Mouse (Mus musculus): ENCODE measurements around the gene Clca3a1. TPM values are rescaled to one million over a fixed set of nuclear protein-coding genes. Genes with fewer than 3 reads are reported as not detected.

Gene Clca3a1
- total RNA-seq, 2 experiments from 2014 or later, result 0.60 to 0.72 TPM

DNA sequence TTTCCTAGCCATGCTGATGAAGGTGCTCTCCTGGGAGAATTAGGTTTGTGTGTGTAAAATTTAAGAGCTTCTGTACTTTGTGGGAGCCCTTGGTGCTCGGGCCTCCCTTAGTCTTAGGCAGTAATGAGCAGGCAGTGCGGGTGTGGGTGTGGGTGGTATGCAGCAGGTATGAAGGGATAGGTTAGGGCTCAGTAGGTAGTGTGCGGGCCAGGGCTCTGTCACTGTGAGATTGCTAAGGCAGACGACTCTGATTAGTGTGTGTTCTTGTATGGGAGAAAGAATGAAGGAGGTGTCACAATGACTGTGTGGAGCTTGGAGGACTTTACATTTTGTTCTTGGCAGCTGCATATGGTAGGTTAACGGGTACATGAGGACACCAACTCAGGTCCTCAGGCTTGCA, 74.6 kb downstream of the Clca3a1 start:
- DNase-seq (ENCODE audit: low spot score in 2 of 2), result no peak

DNA sequence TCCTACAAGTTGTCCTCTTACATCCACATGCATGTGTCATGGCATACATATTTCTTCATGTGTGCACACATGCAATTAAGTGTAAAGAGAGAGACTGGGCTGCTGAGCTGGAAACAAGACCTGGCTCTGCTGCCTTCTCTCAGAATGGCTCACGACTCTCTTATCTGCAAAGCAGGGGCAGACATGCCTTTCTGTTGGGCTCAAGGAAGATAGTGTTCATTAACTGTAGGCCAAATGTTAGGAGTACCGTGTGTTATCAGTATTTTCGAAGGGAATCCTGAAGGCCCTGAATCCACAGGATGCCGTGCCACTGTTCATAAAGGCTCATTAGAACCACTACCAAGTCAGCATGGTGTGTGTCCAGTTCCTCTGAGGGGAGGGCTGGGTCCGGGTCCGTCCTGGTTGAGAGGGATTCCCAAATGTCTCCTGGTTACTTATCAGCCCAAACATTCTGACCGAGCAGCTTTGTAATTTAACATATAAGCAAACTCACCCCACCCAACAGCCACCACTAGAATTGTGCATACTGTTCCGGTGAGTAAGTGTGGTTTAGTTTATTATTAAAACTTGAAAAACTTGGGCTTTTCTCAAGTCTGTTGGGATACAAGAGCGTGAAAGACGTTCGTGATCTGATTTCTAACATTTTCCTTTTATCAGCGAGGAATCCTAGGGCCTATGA, 77.5 kb downstream of the Clca3a1 start:
- no peak for DNase-seq (ENCODE audit: low spot score in 2 of 2)

DNA sequence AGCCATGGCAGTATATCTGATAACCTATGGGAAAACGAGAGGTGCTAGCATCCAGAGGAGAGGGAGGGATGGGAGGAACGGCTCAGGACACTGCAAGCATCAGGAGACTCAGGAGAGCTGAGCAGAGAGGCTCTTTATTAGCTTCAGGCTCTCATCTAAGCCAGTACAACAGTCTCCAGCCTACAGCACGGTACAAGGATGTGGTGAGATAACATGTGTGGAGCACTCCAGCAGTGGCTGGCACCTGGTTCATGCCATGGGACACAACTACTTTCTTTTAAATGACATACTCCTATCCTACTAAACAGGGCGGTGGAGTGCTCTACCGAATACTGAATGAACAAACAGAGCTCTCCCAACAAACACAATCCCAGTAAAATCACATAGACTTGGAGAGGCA, 79.2 kb downstream of the Clca3a1 start:
- DNase-seq (ENCODE audit: low spot score in 2 of 2), result no peak

DNA sequence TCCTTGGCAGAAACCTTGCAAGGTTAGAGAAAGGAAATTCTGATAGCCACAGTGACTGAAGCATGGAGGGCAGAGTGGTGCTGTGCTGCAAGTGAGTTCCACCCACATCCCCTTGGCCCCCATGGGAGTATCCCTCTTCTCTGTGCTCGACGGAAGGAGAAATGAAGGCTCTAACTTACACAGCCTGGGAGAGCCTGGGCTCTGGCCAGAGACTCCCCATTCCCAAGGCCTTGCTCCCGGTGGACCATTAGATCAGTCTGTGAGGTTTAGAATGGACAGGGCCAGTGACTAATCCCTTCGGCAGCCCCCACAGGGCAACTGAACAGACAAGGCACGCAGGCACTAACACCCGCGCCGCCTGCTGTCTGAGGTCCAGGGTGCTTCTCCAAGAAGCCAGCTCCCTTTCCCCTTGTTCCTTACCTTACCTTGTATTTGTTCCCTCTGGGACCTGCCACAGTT, 81.0 kb downstream of the Clca3a1 start:
- DNase-seq (ENCODE audit: low spot score in 2 of 2), result no peak

Other genes with a start within 250 kb of the Clca3a1 start
- 10 to 100 TPM; 45.1 to 45.9 TPM for gene Hs2st1, start 190.8 kb downstream of the Clca3a1 start, total RNA-seq (2021)
- gene Selenof, start 190.7 kb downstream of the Clca3a1 start, total RNA-seq (2021), result 100 to 1,000 TPM; 296 to 301 TPM
- 10 to 100 TPM; 89.0 to 90.8 TPM for gene Sh3glb1, start 40.6 kb downstream of the Clca3a1 start, total RNA-seq (2021)
- gene Clca3a2, start 58.5 kb upstream of the Clca3a1 start, total RNA-seq (2021), result 1 to 10 TPM in 1 of 2 experiments, under 1 TPM in 1; 0.55 to 1.2 TPM
- gene Clca3b, start 88.4 kb upstream of the Clca3a1 start, total RNA-seq (2021), result not detected
- not detected for gene Clca4b, start 171.6 kb upstream of the Clca3a1 start, total RNA-seq (2021)
- gene Clca4a, start 214.1 kb upstream of the Clca3a1 start, total RNA-seq (2021), result not detected

Measured in layer of hippocampus, postnatal 14 days (tissue).